Mouse (Mus musculus): ENCODE measurements around the gene Ddx10. TPM values are rescaled to one million over a fixed set of nuclear protein-coding genes. Genes with fewer than 3 reads are reported as not detected.

Gene Ddx10
- total and polyA plus RNA-seq, 3 experiments = 45.1 to 48.4 (median 46.5) TPM

GRCm38 (mm10) chr9:53278997-53279396 is 31.1 kb upstream of the Ddx10 start:
- DNase-seq (ENCODE audit: low read depth, low spot score) = no peak
- Histone ChIP-seq H3K27me3 (ENCODE audit: control insufficient read depth in 1 of 2, insufficient read depth in 2 of 2, low read length in 2 of 2) (peaks cover 4 to 10% of the 10 kb centered on the region in 2 experiments), H3K4me1 (ENCODE audit: control insufficient read depth in 1 of 2, insufficient read depth in 2 of 2, low read length in 2 of 2) (no peaks in the 10 kb centered on the region), H3K9me3 (replicated peaks; ENCODE audit: insufficient read depth, low read length) (no peaks in the 10 kb centered on the region), H3K4me3 (ENCODE audit: control insufficient read depth in 1 of 2, insufficient read depth in 1 of 2, low read depth in 2 of 2, low read length in 2 of 2) (no peak overlapping the region), H3K27ac (ENCODE audit: control insufficient read depth, low read depth, low read length) (no peak overlapping the region), H3K9ac (ENCODE audit: control insufficient read depth, low read depth, low read length, poor library complexity, severe bottlenecking) (no peak overlapping the region), H3K79me2 (ENCODE audit: control insufficient read depth, insufficient read depth, low read length, poor library complexity) (no peaks in the 10 kb centered on the region), H3K36me3 (ENCODE audit: control insufficient read depth in 1 of 2, insufficient read depth in 2 of 2, low read length in 2 of 2) (no peaks in the 10 kb centered on the region)
- TF ChIP-seq ZNF384 (IDR thresholded peaks at IDR 0.05; ENCODE audit: low read depth, low read length) = no peak
- TF ChIP-seq GABPA (IDR thresholded peaks at IDR 0.05; ENCODE audit: low read depth, low read length) = no peak
- no peak for TF ChIP-seq NRF1 (IDR thresholded peaks at IDR 0.05; ENCODE audit: insufficient read depth, low read depth, low read length, poor library complexity, severe bottlenecking)
- TF ChIP-seq ETS1 (IDR thresholded peaks at IDR 0.05; ENCODE audit: low read depth, low read length) = no peak

DNA sequence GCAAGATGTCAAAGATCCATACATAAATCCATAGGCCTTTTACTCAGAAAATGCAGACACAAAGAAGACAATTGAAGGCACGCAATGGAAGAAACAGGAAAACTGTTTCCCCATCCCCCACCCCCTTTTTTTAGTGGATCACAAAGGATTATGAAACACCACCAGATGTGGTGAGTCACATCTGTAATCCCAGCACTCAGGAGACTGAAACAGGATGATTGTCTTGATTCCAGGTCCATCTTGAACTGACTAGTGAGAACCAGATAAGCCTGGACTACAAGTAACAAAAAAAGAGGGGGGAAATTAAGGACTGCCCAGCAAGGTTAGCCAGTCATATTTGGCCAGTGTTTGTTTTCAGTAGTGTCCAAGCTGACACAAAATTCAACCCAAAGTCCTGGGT is 28.5 kb upstream of the Ddx10 start:
- DNase-seq (ENCODE audit: low read depth, low spot score) = no peak
- Histone ChIP-seq H3K4me3 (ENCODE audit: control insufficient read depth in 1 of 2, insufficient read depth in 1 of 2, low read depth in 2 of 2, low read length in 2 of 2) (no peak overlapping the region), H3K36me3 (ENCODE audit: control insufficient read depth in 1 of 2, insufficient read depth in 2 of 2, low read length in 2 of 2) (no peaks in the 10 kb centered on the region), H3K27ac (ENCODE audit: control insufficient read depth, low read depth, low read length) (no peak overlapping the region), H3K4me1 (ENCODE audit: control insufficient read depth in 1 of 2, insufficient read depth in 2 of 2, low read length in 2 of 2) (no peaks in the 10 kb centered on the region), H3K79me2 (ENCODE audit: control insufficient read depth, insufficient read depth, low read length, poor library complexity) (no peaks in the 10 kb centered on the region), H3K9ac (ENCODE audit: control insufficient read depth, low read depth, low read length, poor library complexity, severe bottlenecking) (no peak overlapping the region), H3K9me3 (replicated peaks; ENCODE audit: insufficient read depth, low read length) (no peaks in the 10 kb centered on the region), H3K27me3 (ENCODE audit: control insufficient read depth in 1 of 2, insufficient read depth in 2 of 2, low read length in 2 of 2) (peaks cover 2 to 10% of the 10 kb centered on the region in 2 experiments; a peak in 3 of 4 replicates)
- TF ChIP-seq GABPA (IDR thresholded peaks at IDR 0.05; ENCODE audit: low read depth, low read length) (no peak), EP300 (IDR thresholded peaks at IDR 0.05; ENCODE audit: low read depth in 1 of 2, low read length in 2 of 2) (no peak), USF2 (IDR thresholded peaks at IDR 0.05; ENCODE audit: borderline replicate concordance in 1 of 2, insufficient read depth in 1 of 2, low read depth in 1 of 2, low read length in 2 of 2) (no peak), BHLHE40 (IDR thresholded peaks at IDR 0.05; ENCODE audit: borderline replicate concordance, low read depth, low read length) (no peak), SMC3 (IDR thresholded peaks at IDR 0.05; ENCODE audit: low read depth, low read length) (no peak), MAFK (IDR thresholded peaks at IDR 0.05; ENCODE audit: borderline replicate concordance, low read depth, low read length) (no peak), RAD21 (IDR thresholded peaks at IDR 0.05; ENCODE audit: low read depth, low read length) (no peak), MAX (IDR thresholded peaks at IDR 0.05; ENCODE audit: low read length) (no peak), TBP (IDR thresholded peaks at IDR 0.05; ENCODE audit: low read depth, low read length) (no peak), ELF1 (IDR thresholded peaks at IDR 0.05; ENCODE audit: low read depth, low read length) (no peak), ZKSCAN1 (IDR thresholded peaks at IDR 0.05; ENCODE audit: low read depth, low read length) (no peak), MAZ (IDR thresholded peaks at IDR 0.05; ENCODE audit: low read depth, low read length) (no peak), MYB (IDR thresholded peaks at IDR 0.05; ENCODE audit: low read depth, low read length) (no peak), KAT2A (conservative IDR thresholded peaks at IDR 0.05; ENCODE audit: low read depth, low read length) (no peak), POLR2AphosphoS2 (IDR thresholded peaks at IDR 0.05; ENCODE audit: low read length) (no peak), GATA1 (IDR thresholded peaks at IDR 0.05; ENCODE audit: low read depth, low read length) (no peak), POLR2A (IDR thresholded peaks at IDR 0.05; ENCODE audit: control insufficient read depth in 1 of 2, insufficient read depth in 1 of 2, low read depth in 1 of 2, low read length in 2 of 2, poor library complexity in 1 of 2) (no peak), ZC3H11A (IDR thresholded peaks at IDR 0.05; ENCODE audit: low read depth, low read length) (no peak), HCFC1 (IDR thresholded peaks at IDR 0.05; ENCODE audit: low read depth, low read length) (no peak), E2F4 (IDR thresholded peaks at IDR 0.05; ENCODE audit: borderline replicate concordance, low read depth, low read length) (no peak)

Measured in MEL (cell line).